Mouse (Mus musculus) intestine, embryonic 14.5 days (tissue): Measurements from ENCODE around the gene Arsg. TPM values are rescaled to one million over a fixed set of nuclear protein-coding genes. Genes with fewer than 3 reads are reported as not detected.

Experiments
- ATAC-seq: fragments of 200-750 bp; cut with Nextera tagmentation; replicated peaks from 2 replicates; pipeline ENCODE4 v1.8.0; 2017; ENCODE audit warnings: low read depth, moderate number of reproducible peaks, moderate TSS enrichment, moderate library complexity; ENCODE audit not compliant: low FRiP score, low TSS enrichment
- DNase-seq: peaks from one replicate; pipeline ENCODE4 v3.0.0-alpha.2; 2018; ENCODE audit warnings: low spot score
- H3K27ac ChIP-seq: fragments of 300-500 bp; sonication (generic); 2 replicates; pipeline ENCODE4 v1.5.1; 2014; ENCODE audit warnings: low read depth, mild to moderate bottlenecking, control low read depth
- H3K27me3 ChIP-seq: fragments of 300-500 bp; sonication (generic); replicated peaks from 2 replicates; pipeline ENCODE4 v1.6.1; 2014; ENCODE audit warnings: low read length, control low read depth; ENCODE audit not compliant: control insufficient read depth, insufficient read depth
- H3K36me3 ChIP-seq: fragments of 300-500 bp; sonication (generic); 2 replicates; pipeline ENCODE4 v1.6.1; 2014; ENCODE audit warnings: low read length, control low read depth; ENCODE audit not compliant: control insufficient read depth, insufficient read depth
- H3K4me1 ChIP-seq: fragments of 300-500 bp; sonication (generic); replicated peaks from 2 replicates; pipeline ENCODE4 v1.6.1; 2014; ENCODE audit warnings: low read length, control low read depth, mixed read lengths; ENCODE audit not compliant: control insufficient read depth, insufficient read depth
- H3K4me2 ChIP-seq: fragments of 300-500 bp; sonication (generic); 2 replicates; pipeline ENCODE4 v1.6.1; 2014; ENCODE audit warnings: low read length
- H3K4me3 ChIP-seq: fragments of 300-500 bp; sonication (generic); 2 replicates; pipeline ENCODE4 v1.5.1; 2014; ENCODE audit warnings: low read depth, low read length, control low read depth, mixed read lengths
- H3K9ac ChIP-seq: fragments of 300-500 bp; sonication (generic); 2 replicates; pipeline ENCODE4 v1.6.1; 2014; ENCODE audit warnings: mild to moderate bottlenecking, low read length
- H3K9me3 ChIP-seq: fragments of 300-500 bp; sonication (generic); 2 replicates; pipeline ENCODE4 v1.6.1; 2016; ENCODE audit warnings: low read length, control low read depth; ENCODE audit not compliant: control insufficient read depth
- WGBS: fragments of 180-500 bp; shearing (Covaris S2); extraction: QIAGEN DNeasy Blood & Tissue Kit; methylation state at CpG from one replicate; pipeline ENCODE4 v1.1.7; 2014; 5-methylcytosine and 5-hydroxymethylcytosine counted together
- polyA plus RNA-seq: library from polyadenylated mRNA; unstranded; fragments of >200 nt; fragmentation: Nextera tagmentation; extraction: Ambion mirVana; gene quantifications from 2 replicates; pipeline ENCODE4 v1.2.1, GENCODE M21; 2014

Arsg gene
- polyA plus RNA-seq, 1 experiment from 2014 or later = 2.8 TPM

DNA sequence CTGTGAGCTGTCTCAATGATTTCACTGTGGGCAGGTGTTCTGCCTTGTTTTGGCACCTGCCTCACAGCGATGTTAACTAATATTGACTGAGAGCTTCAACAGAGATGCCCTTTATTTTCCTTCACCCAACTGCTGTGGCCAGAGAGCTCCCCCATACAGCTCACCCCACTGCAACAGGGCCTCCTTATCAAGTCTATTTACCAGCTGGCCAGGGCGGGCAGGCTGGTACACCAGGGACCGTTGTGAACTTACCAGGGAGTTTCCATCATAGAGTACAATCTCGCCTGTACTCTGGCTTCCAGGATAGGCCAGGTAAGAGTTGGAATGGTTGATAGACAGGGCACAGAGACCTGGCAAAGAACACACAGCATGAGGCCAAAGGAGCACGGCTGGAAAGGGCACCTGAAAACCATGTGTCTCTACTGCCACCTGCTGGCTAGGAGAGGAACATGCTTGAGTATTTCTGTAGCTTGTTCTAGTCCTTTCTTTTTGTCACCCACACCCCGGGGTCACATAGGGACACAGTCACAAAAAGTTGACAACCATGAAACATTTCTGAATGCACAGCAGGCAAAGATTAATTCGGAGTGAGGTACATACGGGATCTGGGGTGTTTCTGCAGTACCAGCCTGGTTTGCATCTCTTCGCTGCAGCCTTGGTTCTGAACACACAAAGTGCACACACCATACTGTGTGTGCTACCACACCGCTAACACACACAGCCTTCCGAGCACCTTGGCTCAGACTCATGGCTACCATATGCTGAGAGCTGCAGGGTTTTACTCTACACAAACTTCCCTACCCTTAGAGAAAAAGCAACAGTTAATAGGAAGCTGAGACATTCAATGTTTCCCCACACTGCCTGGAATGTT is 111.9 kb downstream of the Arsg start:
- Histone ChIP-seq H3K4me1 (no peaks in the 10 kb centered on the region), H3K4me2 (no peak overlapping the region), H3K9me3 (no peaks in the 10 kb centered on the region), H3K27me3 (no peaks in the 10 kb centered on the region), H3K9ac (no peak overlapping the region), H3K27ac (no peak overlapping the region), H3K4me3 (no peak overlapping the region), H3K36me3 (peaks cover 16% of the 10 kb centered on the region)
- 0 out of 2 replicates have a peak, but pooled peaks have one; percentile 20 for ATAC-seq
- 48% methylated on average over 11 of the region's 11 CpGs for WGBS
- DNase-seq = peak; percentile 83

GRCm38 (mm10) chr11:109586424-109586823 is 113.2 kb downstream of the Arsg start:
- ATAC-seq = no peak
- Histone ChIP-seq H3K9me3 (no peaks in the 10 kb centered on the region), H3K27me3 (no peaks in the 10 kb centered on the region), H3K27ac (no peak overlapping the region), H3K36me3 (0 out of 2 replicates have a peak, but pooled peaks cover 13% of the 10 kb centered on the region), H3K9ac (no peak overlapping the region), H3K4me3 (no peak overlapping the region), H3K4me1 (no peaks in the 10 kb centered on the region), H3K4me2 (no peak overlapping the region)
- WGBS = 79% methylated on average over 2 of the region's 2 CpGs
- DNase-seq = no peak

GRCm38 (mm10) chr11:109587019-109587418 is 113.8 kb downstream of the Arsg start:
- Histone ChIP-seq H3K4me2 (no peak overlapping the region), H3K4me1 (no peaks in the 10 kb centered on the region), H3K9ac (no peak overlapping the region), H3K9me3 (no peaks in the 10 kb centered on the region), H3K4me3 (no peak overlapping the region), H3K27me3 (no peaks in the 10 kb centered on the region), H3K27ac (peak overlapping the region; percentile 29; the same call in 1 of the 2 replicates), H3K36me3 (0 out of 2 replicates have a peak, but pooled peaks cover 9% of the 10 kb centered on the region)
- ATAC-seq (no peak), DNase-seq (no peak)
- WGBS = 41% methylated on average over 13 of the region's 13 CpGs

GRCm38 (mm10) chr11:109587638-109588374 is 114.6 kb downstream of the Arsg start:
- H3K27ac ChIP-seq = 0 out of 2 replicates have a peak overlapping the region, but pooled peaks have one; percentile 57
- H3K36me3 ChIP-seq = 0 out of 2 replicates have a peak, but pooled peaks cover 7% of the 10 kb centered on the region
- WGBS = 54% methylated on average over 15 of the region's 15 CpGs
- ATAC-seq (peak; percentile 54; the same call in 1 of the 2 replicates), DNase-seq (peak; percentile 63)
- H3K4me2 ChIP-seq = no peak overlapping the region
- H3K9ac ChIP-seq = no peak overlapping the region
- H3K9me3 ChIP-seq = no peaks in the 10 kb centered on the region
- H3K4me1 ChIP-seq = no peaks in the 10 kb centered on the region
- no peak overlapping the region for H3K4me3 ChIP-seq
- H3K27me3 ChIP-seq = no peaks in the 10 kb centered on the region

DNA sequence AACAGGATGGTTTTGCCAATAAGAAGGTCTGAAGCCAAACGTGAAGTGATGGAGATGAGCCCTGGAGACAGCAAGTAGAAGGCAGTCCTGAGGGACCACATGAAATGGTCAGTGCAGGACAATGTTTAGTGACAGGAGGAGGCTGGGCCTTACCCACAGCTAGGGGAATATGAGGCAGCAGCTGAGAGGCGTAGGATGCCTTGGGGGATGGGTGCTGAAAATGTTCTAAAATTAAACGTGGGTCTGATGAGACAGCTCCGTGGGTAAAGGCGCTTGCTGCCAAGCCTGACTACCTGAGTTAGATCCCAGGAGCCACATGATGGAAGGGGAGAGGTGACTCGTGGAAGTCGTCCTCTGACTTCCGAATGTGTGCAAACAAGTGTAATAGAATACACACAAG is 116.8 kb downstream of the Arsg start:
- no peak for ATAC-seq
- WGBS = 80% methylated on average over 8 of the region's 8 CpGs

GRCm38 (mm10) chr11:109591511-109591910 is 118.3 kb downstream of the Arsg start:
- H3K9ac ChIP-seq = no peak overlapping the region
- no peak for ATAC-seq
- no peak overlapping the region for H3K4me3 ChIP-seq
- H3K4me2 ChIP-seq = no peak overlapping the region
- H3K9me3 ChIP-seq = no peaks in the 10 kb centered on the region
- no peak for DNase-seq
- H3K27me3 ChIP-seq = no peaks in the 10 kb centered on the region
- peaks cover 10% of the 10 kb centered on the region for H3K36me3 ChIP-seq
- H3K4me1 ChIP-seq = peaks cover 12% of the 10 kb centered on the region
- H3K27ac ChIP-seq = no peak overlapping the region
- WGBS = 78% methylated on average over 4 of the region's 4 CpGs

More for the DNA sequence above, 116.8 kb downstream of the Arsg start:
- Histone ChIP-seq H3K9me3 (no peaks in the 10 kb centered on the region), H3K4me1 (peaks cover 12% of the 10 kb centered on the region), H3K36me3 (peaks cover 2% of the 10 kb centered on the region), H3K27ac (no peak overlapping the region), H3K27me3 (no peaks in the 10 kb centered on the region), H3K4me3 (no peak overlapping the region), H3K9ac (no peak overlapping the region), H3K4me2 (no peak overlapping the region)
- DNase-seq = no peak

DNA sequence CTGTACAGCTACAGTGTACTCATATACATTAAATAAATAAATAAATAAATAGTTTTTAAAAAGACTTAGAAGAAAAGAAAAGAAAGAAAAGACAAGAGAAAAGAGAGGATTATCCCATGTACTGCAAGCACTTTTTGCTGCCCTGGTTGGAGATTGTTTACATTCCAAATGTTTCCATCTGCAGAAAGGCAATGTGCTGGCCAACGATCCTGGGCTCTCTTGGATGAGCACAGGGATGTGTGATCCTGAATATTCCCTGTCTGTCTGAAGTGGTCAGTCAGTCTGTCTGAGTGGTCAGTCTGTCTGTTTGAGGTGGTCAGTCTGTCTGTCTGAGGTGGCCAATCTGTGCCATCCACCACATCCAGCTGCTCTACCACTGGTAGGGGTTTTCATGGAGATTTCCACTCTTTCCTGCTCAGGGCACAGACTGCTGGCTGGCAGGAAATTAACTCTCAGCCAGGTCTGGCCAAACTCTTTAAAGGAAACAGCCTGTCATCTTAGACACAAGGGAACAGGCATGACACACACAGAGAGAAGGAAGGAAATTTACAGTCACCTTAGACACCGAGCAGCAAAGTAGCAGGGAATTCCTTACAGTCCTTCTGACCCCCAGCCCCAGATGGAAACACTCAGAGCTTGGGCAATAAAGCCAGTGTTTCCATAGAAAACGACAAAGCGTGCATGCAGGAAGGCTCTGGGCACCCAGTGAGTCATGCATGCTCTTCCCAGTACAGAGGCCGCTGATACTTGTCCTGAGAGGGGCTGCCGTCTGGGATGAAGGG is 120.2 kb downstream of the Arsg start:
- Histone ChIP-seq H3K4me1 (peaks cover 12% of the 10 kb centered on the region), H3K4me3 (no peak overlapping the region), H3K27ac (peak overlapping the region; percentile 74), H3K9ac (no peak overlapping the region), H3K36me3 (peaks cover 15% of the 10 kb centered on the region), H3K9me3 (no peaks in the 10 kb centered on the region), H3K4me2 (no peak overlapping the region), H3K27me3 (no peaks in the 10 kb centered on the region)
- peak; percentile 57; the same call in 1 of the 2 replicates for ATAC-seq
- WGBS = 19% methylated on average over 6 of the region's 6 CpGs
- peak; percentile 62 for DNase-seq

DNA sequence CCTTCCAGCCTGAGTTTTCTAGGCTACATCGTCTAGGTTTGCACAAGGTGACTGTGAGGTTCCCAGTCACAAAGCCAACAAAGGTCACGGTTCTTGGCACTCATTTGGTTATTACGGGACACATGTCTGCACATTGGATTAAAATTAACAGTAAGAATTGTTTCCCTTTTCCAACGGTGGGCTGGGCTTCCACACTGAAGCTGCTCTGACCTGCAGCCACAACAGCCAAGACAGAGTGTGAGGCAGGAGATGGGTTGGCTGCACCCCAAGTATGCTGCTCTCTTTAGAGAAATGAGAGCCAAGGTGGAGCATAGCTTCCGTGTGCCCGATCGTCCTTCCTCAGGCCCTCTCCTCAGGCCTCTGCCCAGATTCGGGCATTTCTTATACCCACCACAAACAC is 121.6 kb downstream of the Arsg start:
- Histone ChIP-seq H3K36me3 (peaks cover 15% of the 10 kb centered on the region), H3K27ac (no peak overlapping the region), H3K27me3 (no peaks in the 10 kb centered on the region), H3K9ac (no peak overlapping the region), H3K4me1 (peaks cover 12% of the 10 kb centered on the region), H3K4me2 (no peak overlapping the region), H3K9me3 (no peaks in the 10 kb centered on the region), H3K4me3 (no peak overlapping the region)
- ATAC-seq (no peak), DNase-seq (no peak)
- 87% methylated on average over 8 of the region's 8 CpGs for WGBS
